Mouse (Mus musculus) urinary bladder, postnatal 14 days (tissue): Measurements from ENCODE around the gene Rapgef5.

Experiments
- DNase-seq: peaks from one replicate; pipeline ENCODE4 v3.0.0; 2021; ENCODE audit warnings: low spot score

The Rapgef5 gene

DNA sequence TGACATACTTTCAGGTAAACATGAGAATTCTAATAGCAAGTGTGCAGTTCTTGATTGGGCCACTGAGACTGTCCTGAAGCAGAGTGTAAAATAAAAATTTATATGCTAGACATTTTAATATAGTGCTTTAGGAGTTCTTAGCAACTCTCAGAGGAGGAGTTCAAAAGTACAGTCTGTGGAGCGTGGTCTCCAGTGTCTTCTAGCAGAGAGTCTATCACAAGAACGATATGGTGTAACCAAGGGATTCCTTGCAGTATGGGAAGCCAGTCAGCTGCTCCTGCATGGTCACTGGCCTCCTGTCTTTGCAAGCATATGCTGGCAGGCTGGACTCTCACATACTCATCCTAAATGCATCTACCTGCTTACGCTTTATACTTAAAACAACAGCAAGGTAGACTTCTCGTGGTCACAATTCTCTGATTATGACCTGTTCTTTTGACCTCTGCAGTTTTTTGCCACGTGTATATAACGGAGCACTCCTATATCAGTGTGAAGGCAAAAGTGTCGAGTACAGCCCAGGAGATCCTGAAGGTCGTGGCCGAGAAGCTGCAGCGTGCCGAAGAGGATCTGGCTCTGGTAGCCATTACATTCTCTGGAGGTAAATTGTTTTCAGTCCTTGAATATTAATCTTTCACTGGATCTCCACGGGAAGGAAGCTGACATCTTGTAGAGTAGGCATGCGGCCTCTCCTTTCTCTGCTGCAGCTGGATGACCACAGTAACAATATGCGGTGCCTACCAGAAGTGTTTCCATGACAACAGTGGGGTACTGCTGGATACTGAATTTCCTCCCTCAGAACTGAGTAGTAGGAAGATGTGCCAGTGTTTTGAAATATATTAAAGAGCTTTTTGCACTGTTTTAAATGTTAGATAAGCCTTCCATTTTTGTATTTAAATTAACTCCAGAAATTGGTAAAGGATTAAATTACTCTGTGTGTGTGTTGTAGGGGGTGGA lies 204.8 kb downstream of the Rapgef5 start:
- no peak for DNase-seq

DNA sequence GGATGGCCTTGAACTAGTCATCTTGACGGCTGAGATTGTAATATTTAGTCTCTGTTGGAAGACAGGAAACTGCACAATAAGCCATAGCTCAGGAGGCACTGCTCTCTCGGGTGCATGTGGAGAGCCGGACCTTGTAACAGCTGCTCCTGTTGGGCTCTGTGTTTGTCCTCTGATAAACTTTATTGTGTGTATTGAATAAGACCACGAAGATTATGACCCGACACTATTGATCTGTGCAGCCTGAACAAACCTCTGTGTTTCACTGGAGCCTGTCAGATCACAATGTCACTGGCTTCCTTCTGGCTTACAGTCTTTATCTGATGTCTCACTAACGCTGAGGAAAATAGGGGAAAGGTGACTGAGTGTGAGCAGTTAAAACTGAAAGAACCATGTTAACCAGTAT lies 205.5 kb downstream of the Rapgef5 start:
- DNase-seq, result no peak

DNA sequence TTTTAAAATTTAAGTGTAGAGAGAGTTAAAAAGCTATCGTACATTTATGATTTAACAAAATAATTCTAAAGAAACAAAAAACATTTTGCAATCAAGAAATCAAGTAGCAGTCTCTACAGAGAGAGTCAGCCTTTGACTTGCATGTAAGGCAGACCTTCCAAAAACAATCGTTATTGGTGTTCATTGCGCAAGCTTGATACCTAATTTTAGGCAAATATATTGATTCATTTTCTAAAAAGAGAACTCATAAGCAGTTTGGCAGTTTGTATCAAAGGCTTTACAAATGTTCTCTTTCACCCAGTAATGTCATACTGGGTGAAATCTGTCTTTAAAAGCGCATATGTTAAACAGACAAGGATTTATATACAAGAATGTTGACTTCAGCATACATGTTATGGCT lies 208.7 kb downstream of the Rapgef5 start:
- DNase-seq, result no peak

DNA sequence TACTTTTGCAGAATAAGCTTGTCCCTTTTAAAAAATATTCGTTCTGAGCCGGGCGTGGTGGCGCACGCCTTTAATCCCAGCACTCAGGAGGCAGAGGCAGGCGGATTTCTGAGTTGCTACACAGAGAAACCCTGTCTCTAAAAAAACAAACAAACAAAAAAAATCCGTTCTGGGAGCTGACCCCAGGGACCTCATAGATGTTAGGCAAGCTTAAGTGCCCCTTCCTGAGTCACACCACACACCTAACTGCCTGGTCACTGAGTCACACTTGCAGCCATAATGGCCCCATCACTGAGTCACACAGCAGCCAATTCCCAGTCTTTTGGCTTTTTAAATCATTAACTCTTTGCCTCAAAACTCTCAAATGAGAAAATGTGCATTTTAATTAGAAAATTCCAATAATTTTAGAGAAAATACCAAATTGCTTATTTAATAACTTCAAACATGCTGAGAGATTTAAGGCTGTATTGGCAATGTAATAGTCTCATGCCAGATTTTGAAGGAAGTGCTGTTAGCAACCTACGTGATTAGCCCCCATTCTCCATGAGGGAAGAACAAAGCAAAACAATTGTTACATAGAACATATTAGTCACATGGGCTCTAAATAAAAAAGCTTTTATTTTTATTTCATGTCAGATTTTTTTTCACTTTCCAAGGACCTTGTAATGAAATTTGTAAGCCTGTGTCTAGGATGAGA lies 211.3 kb downstream of the Rapgef5 start:
- DNase-seq, result no peak

DNA sequence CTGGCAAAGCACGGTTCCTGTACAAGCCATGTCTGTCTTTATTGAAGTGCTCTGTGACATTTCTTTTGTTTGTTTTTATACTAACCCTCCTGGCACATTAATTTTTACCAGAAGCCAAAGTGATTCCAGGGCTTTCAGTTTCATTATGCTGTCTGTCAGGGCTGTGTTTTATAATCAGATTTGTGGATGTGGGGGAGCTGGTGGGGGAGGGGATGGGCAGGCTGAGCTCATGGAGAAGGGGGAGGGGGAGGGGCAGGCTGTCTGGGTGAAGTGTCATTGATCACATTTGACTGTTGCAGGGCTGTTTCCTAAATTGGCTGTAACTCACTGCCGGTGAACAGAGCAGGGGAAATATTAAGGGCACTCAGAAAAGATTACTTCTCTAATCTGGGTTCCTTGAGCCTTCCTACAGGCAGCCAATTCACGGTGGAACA lies 211.9 kb downstream of the Rapgef5 start:
- no peak for DNase-seq

DNA sequence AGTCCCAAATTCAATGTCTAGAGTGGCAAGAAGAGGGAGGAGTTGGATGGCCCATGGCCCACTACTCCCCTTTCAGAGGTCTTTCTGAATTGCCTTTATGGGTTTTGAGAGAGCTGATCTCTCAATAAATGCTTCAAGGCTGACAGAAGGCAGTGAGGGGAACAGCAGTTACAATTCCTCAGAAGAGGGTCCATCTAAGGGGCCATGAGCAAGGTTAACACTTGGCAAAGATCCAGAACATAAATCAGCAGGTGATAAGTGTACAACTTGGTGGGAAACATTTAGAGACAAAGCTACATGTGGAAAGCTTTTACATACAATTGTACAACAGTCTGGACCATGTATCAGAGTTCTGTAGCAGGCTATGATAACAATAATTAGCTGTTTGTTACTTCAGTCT lies 217.3 kb downstream of the Rapgef5 start:
- no peak for DNase-seq

DNA sequence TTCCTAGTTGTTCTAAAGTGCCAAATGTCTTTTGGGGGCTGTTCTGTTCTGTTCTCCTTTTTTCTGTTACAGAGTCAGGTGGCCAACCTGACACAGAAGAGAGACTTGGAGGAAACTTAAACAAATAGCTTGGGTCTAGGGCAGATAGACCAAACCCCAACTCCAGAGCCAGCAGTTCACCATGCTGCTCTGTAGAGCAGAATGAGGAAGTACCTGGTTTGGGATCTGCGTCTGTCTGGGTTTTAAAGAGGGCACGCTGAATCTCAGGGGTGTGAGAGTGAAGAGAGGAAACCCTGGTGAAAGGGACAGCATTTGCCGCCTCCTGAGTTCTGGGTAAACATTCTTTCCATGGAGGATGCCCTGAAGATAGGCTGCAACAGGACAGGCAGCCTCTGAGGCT lies 219.9 kb downstream of the Rapgef5 start:
- DNase-seq, result no peak

DNA sequence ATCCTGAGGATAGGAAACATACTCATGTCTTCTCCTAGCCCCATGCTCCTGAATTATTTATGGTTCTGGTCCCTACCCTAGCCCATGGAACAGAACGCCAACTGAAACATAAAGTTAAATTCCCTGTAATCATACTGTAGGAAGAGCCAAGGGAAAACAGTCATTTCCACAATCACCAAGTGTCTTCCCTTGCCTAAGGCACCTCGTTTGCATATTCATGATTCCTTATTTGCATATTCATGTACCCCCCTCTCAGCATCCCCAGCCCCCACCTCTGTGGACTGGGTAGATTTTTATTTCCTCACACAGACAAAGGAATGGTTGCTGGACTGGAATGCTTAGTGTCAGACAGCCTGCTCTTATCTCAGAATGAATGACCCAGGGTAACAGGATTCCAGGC lies 220.6 kb downstream of the Rapgef5 start:
- DNase-seq, result no peak

DNA sequence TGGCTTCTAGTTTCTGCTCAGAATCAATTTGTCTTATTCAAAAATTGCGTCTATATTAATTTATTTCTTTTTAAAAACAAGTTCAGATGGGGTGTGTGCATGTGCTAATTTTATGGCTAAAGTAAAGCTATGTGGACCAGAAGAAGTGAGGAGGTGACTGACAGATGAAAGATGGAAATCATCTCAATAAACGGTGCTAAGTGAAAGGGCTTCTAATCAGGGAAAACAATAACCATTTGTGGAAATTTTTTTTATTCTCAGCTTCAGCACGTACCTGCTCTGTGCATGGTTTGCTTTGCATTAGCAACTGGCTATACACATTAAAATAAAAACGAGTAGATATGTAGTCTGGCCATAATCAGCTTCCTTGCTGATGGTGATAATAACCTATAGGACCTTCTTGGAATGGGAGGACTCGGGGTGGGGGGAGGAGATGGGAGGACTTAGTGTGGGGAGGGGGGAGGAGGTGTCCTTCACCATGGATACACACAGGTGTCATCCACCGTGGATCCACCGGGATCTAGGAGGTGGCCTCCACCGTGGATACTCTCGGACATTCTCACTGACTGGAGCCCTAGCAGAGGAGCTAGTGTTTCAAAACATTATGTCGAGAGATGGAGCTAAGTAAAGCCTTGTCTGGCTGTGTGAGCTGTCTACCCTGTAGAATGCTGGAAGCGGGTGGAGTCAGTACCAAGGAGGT lies 221.2 kb downstream of the Rapgef5 start:
- no peak for DNase-seq

DNA sequence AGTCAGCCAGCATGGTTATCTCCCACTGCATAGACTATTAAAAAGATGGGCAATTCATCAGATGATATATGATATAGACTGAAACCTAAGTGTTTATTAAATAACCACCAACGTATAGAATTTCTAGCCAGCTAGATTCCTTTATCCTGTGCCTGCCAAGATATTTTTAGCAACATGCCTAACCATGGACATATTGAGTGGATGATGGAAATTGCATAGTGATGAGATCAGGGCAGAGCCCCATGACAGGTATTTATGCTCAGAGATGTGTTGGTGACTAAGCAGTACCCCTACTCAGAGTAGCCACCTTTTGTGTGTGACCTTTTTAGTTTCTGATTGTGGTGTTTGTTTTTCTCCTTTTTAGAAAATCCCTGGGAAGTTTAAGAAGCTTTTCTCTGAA lies 226.2 kb downstream of the Rapgef5 start:
- DNase-seq, result no peak

DNA sequence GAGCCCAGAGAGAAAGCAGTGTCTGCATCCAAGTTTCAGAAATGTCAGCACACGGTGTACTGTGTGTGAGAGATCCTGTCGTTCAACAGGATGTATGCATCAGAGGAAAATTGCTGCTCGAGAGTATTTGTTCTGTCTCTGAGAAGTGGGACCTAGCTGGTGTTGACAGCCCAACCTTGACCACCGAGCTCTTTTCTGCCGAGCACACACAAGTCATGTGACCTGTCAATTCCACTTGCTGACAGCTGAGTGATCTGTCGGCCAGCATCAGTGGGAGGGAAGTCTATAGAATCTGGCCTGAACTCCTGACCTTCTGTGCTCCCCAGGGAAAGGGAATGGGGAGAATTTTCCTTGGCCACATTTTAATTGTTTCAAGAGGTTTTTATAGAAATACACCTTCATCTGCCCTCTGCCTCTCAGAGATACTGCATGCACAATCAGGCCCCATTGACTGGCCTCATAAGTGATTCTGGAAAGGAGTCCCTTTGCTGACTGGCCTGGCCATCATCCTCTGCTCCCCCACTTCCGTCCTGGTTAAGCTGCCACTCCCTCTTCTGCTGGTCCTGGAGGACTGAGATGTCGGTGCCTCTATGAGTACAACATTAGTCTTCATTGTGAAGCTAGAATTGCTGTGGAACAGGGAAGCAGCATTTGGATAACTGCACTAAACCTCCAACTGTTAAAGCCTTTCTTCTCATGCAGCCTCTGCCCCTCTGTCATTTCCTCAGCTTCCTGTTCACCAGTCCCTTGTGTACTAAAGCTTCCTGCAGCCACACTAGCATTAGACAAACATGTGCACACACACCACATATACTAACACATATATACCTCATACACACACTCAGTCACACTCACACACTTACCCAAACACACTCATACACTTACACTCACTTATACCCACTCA lies 228.6 kb downstream of the Rapgef5 start:
- no peak for DNase-seq

DNA sequence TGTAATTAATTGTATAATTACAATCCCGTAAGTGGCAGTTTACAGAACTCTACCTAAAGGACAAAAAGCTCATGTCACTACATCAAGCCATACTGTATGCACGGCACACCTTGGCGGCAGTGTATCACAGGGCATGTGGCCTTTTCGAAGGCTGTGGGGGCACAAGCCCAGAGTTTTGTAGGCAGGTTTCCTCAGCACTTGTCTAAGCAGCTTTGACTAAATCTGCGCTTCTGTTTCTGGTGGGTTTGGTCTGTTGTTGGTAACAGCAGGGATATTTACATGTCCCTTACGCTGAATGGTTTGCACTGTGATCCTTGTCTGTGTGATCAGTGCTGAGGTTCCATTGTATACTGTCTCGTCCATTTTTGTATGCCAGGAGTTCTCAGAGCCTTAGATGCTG lies 230.3 kb downstream of the Rapgef5 start:
- no peak for DNase-seq

DNA sequence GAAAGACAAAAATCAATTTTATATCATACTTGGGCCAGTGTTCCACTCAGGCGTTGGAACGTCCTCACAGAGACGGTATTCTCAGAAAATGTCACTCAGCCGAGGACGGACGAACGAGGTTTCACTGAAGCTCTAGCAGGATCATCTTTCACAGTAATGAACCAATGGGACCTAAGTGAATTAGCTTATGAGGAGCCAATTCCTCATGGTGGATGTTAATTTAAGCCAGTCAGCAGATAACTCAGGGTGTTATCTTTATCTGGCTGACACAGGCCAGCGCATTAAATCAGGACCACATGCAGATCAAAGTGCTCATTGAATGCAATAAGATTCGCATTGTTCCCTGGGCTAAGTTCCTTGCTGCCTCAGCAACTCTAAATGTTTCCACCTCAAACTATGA lies 234.8 kb downstream of the Rapgef5 start:
- DNase-seq, result no peak

DNA sequence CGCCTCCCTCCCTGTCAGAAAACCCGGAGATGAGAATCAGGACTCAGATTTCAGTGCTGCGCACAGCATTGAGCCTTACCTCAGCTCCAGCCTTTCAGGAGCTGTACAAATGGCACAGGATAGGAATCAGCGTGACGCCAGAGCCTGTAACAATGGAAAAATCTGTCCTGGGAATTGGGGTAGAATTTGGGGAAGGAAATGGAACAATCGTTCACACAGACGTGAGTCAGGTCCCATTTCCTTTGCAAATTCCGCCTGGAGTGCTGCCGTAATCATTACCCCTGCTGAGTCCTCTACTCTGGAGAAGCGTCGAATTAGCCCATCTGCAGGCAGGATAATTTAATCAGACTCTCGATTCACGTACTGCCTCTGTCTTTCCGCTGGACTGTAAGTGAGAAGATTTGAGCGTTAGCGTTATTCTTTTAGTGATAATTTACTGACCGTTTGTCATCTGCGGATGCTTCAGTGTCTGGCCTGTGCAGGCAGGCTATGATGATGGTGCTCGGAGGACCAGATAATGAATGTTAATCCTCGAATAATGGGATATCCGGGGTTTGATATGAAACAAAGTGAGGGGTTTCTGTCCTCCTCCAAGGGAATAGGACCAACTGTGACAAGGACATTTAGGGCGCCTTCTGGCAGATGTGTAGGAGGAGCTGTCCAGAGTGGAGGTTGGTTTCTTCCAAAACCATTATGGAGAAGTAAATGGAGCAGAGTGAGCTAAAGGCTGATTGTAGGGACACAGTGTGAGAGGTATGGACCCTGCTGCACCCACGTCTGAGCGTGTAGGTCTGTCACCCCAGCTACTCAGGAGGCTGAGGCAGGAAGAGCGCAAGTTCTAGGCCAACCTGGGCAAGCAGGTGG lies 235.5 kb downstream of the Rapgef5 start:
- no peak for DNase-seq

DNA sequence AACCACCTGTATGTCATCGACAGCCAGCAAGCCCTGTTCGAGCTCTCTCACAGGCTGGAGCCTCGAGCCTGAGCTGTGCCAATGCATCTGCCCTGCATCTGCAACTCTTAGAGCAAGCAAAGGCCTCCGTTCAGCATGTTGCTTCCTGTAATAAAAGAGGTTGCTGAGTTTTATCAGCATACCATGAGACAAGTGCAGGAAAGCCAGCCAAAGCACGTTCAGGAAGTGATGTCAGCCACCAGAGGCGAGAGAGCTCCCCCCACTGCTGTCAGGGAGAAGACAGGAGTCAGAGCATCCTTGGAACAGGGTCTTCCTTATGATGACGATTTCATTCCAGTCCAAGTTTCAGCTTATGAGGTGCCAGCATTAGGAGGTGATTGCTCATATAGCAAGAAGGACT lies 239.7 kb downstream of the Rapgef5 start:
- no peak for DNase-seq

DNA sequence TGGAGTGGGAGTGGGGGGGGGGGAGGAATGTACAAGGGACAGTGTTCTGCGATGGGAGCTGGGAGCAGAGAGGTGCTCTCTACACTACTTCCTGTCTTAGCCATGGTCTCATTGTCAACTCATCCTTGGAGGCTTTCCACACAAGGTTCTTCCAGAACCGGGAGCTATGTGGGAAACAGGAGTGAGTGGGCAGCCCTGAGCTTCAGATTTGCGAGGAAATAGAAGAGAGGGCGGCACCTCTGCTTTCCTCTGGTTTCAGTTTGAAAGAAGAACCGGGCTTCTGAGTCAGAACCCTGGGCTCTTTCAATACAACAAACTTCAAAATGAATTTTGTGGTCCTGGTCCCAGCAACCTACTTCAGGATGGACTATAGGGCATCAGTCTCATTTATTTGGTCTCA lies 244.1 kb downstream of the Rapgef5 start:
- no peak for DNase-seq

DNA sequence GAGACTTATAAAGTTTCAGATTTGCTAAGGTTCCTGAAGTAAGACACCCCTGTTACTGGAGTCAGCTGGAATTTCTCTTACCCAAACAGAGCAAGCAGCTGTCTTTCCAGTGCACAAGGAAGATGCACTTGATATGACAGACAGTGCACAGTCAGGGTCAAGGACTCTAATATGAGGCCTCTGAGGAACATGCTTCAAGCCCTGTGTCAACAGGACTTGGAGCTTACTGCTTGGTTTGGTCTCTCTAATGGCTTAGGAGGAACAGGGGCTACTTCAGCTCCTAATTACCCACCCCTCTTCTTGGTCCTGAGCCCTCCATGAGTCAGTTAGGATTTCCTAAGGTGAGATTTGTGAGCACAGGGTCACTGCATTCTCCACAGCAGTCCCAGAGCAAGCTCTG lies 244.6 kb downstream of the Rapgef5 start:
- no peak for DNase-seq

DNA sequence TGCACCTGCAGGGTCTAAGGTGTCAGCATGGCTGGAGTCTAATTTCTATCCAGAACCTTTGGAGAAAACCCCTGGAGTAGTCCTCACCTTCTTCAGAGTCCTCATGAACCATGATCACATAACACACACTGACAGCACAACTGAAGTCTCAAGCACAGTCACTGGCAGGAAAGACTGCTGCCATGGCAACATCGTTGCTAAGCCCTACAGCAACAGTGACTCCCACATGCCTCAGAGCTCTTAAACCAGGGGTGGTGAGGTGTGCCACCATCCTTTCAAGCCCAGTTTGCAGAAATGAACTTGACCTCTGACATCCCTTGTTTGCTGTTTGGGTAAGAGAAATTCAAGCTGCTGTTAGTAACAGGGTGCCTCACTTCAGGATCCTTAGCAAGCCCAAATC lies 245.4 kb downstream of the Rapgef5 start:
- no peak for DNase-seq

DNA sequence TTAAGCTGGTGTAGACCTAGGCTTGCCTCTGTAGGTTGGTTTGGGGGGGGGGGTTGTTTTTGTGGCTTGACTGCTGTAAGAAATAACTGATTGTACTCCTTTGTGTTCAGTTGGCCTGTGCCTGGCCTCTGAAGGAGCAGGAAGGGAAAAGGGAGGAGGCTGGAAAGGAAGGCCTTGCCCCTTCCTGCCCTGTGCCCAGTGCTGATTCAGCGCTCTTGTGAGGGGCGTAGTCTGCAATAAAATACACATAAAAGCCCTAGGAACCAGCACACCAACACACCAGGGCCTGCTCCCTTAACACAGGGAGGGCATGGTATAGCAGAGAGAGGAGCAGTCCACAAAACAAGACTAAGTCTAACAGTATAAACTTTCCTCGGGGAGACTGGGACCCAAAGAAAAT lies 247.0 kb downstream of the Rapgef5 start:
- DNase-seq, result peak; percentile 16

DNA sequence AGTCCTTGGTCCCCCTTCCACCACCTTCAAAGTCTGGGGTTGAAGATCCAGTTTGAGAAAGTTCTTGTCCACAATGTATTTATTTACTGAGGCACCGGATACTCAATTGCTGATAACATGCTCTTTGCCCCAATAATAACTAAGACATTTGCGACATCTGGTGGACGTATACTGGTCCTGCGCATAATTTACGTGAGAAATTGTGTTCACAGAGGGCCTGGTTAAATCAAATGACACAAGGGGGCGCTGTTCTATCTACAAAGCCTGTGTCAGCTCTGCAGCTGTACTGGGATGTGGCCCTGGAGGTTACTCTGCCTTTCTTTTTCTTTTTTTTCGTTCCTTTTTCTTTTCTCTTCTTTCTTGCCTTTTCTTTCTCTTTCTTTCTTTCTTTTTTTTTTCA lies 248.6 kb downstream of the Rapgef5 start:
- DNase-seq, result peak; percentile 74

DNA sequence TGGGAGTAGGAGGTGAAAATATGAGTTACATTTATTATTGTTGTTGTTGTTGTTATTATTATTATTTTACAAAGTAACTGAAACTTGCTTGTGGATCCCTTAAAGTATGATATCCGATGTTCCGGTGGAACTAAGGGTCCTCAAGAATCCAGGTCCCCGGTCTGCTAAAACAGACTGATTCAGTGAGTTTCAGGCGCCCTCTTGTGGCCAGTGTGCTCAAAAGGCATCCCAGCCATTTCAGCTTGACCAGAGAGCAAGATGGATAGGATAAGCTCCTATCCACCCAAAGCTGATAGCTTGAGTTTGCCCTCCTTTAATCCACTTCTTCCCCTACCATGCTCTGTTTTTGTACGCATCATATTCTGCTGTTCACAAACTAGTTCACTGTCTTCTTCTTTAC lies 252.8 kb downstream of the Rapgef5 start:
- peak; percentile 76 for DNase-seq
